13 mouse cellular contexts compared by ENCODE assay signal in the genomic region with DNA sequence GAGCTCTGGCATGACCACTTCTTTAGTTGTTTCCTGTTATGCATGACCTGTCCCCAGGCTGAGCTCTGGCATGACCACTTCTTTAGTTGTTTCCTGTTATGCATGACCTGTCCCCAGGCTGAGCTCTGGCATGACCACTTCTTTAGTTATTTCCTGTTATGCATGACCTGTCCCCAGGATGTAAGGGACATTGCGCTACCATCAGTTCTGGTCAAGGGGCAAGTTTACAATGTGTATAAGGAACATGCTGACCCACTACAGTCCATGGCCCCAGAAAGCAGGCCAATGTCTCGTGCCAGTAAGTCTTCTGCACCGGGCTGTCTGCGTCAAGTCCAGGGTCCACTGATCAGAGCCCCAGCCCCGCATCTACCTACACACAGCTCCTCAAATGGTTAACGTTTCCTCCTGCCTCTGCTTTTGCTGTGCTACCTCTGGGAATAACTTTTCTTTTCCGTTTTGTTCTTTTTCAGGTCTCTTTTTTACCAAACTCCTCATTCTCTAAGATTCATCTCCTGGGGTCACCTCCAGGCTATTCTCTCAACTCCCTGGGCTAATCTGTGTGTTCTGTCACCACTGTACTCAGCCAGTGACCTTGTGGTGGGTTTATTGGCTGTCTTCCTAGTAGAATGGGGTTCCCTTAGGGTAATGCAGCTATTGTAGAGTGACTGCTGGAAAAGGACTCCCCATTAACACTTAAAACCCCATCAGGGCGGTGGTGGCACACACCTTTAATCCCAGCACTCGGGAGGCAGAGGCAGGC. TPM values are rescaled to one million over a fixed set of nuclear protein-coding genes. Genes with fewer than 3 reads are reported as not detected.
A peak's percentile ranks its signal among the peaks of the same experiment; 100 is the strongest.
DNase-seq lines count a peak whose midpoint lies in the region; TF ChIP-seq lines count a peak whose summit lies in the region.
"Had no signal": no experiment of that assay in that cellular context is flagged by ENCODE, and none has a peak within 500 bp of the region (broad histone marks: within the 10 kb centered on the region; RNA-seq: fewer than 3 reads in every experiment).

No protein-coding gene starts in this region.

- no peak for TF ChIP-seq POLR2A in spleen, adult 2 months (IDR thresholded peaks at IDR 0.05; ENCODE audit: low read depth, low read length)

- H3K4me3 ChIP-seq in spleen, adult 2 months (ENCODE audit: extremely low read depth, insufficient read depth, insufficient read length) = no peak overlapping the region
- H3K4me3 ChIP-seq: heart, embryonic 13.5 days; hindbrain, embryonic 12.5 days; midbrain, embryonic 15.5 days had no signal

- peak overlapping the region; percentile 70 for H3K27ac ChIP-seq in spleen, adult 2 months (ENCODE audit: insufficient read depth, low read length)
- H3K27ac ChIP-seq: heart, embryonic 13.5 days; hindbrain, embryonic 12.5 days; midbrain, embryonic 15.5 days had no signal

- WGBS in spleen, adult 2 months = 56% methylated on average over 9 of the region's 9 CpGs

- no peaks in the 10 kb centered on the region for H3K27me3 ChIP-seq in spleen, adult 2 months (ENCODE audit: control insufficient read depth, insufficient read depth, low read length)
- H3K27me3 ChIP-seq: heart, embryonic 13.5 days; hindbrain, embryonic 12.5 days; midbrain, embryonic 15.5 days had no signal

- H3K4me1 ChIP-seq in spleen, adult 2 months (ENCODE audit: control insufficient read depth, insufficient read depth, insufficient read length) = peaks cover 2% of the 10 kb centered on the region; the same call in 1 of the 2 replicates
- H3K4me1 ChIP-seq: heart, embryonic 13.5 days; hindbrain, embryonic 12.5 days; midbrain, embryonic 15.5 days had no signal

- no peak for TF ChIP-seq CTCF in spleen, adult 2 months (IDR thresholded peaks at IDR 0.05; ENCODE audit: extremely low read depth, insufficient read depth, insufficient read length, insufficient replicate concordance)

- peak; percentile 4 to 5 for DNase-seq in spleen, adult 2 months (ENCODE audit: low read depth in 1 of 2, low spot score in 2 of 2)
- no peak for DNase-seq in spleen, postnatal 14 days (ENCODE audit: low spot score in 2 of 2)
- peak; percentile 35 for DNase-seq in kidney, adult 11 months
- peak; percentile 56 for DNase-seq in kidney, postnatal 14 days
- no peak for DNase-seq in urinary bladder, adult 2 months (ENCODE audit: low spot score)
- DNase-seq in urinary bladder, postnatal 14 days (ENCODE audit: low spot score) = no peak
- DNase-seq in lung, postnatal 14 days = no peak
- DNase-seq: cerebellum, postnatal 10 days; forebrain, postnatal 0 days; gastrocnemius, postnatal 14 days had no signal

- H3K36me3 ChIP-seq in spleen, adult 2 months (ENCODE audit: control insufficient read depth, insufficient read depth, low read length) = peaks cover 34% of the 10 kb centered on the region

RNA-seq across cellular contexts. Expression of gene Zfyve26, which starts 42.6 kb away (rescaled TPM):
- 28.7 and 29.4 TPM in 2 replicates for polyA plus RNA-seq in spleen, adult 2 months (2012; rRNA removed)
- polyA plus RNA-seq in urinary bladder, adult 2 months (2012; rRNA removed) = 37.9 and 39.2 TPM in 2 replicates

RNA-seq across cellular contexts. Expression of gene Rad51b, which starts 43.6 kb away (rescaled TPM):
- 0.26 and 0.39 TPM in 2 replicates for polyA plus RNA-seq in spleen, adult 2 months (2012; rRNA removed)
- polyA plus RNA-seq in urinary bladder, adult 2 months (2012; rRNA removed) = 1.7 and 2.3 TPM in 2 replicates

RNA-seq across cellular contexts. Expression of gene Rdh12, which starts 44.8 kb away (rescaled TPM):
- polyA plus RNA-seq in spleen, adult 2 months (2012; rRNA removed) = 6.5 and 7.0 TPM in 2 replicates
- 6.7 and 8.3 TPM in 2 replicates for polyA plus RNA-seq in urinary bladder, adult 2 months (2012; rRNA removed)

Comparison
In these comparisons a context has a peak if more than half of its experiments do, and no peak if none do; other contexts are left out.
1. DNase-seq: peak in spleen, adult 2 months (2 of 2), kidney, adult 11 months (single experiment) and kidney, postnatal 14 days (single experiment); none in spleen, postnatal 14 days (0 of 2), urinary bladder, adult 2 months (single experiment), urinary bladder, postnatal 14 days (single experiment) and lung, postnatal 14 days (single experiment).